In genomic region chr4:148154006-148154405, GRCm38 (mm10) we compare ENCODE assay signal across 29 mouse cellular contexts. TPM values are rescaled to one million over a fixed set of nuclear protein-coding genes. Genes with fewer than 3 reads are reported as not detected.
A peak's percentile ranks its signal among the peaks of the same experiment; 100 is the strongest.
DNase-seq lines count a peak whose midpoint lies in the region; TF ChIP-seq lines count a peak whose summit lies in the region.
"Had no signal": no experiment of that assay in that cellular context is flagged by ENCODE, and none has a peak within 500 bp of the region (broad histone marks: within the 10 kb centered on the region; RNA-seq: fewer than 3 reads in every experiment).

No protein-coding gene starts in this region.

- TF ChIP-seq POLR2A in ES-Bruce4 (IDR thresholded peaks at IDR 0.05; ENCODE audit: insufficient read depth, low read length) = no peak

- H3K27ac ChIP-seq in ES-Bruce4 (ENCODE audit: insufficient read depth, low read length) = peak overlapping the region; percentile 34; the same call in 1 of the 2 replicates
- H3K27ac ChIP-seq: forebrain, embryonic 10.5 days; forebrain, embryonic 13.5 days; heart, embryonic 15.5 days; hindbrain, embryonic 10.5 days; hindbrain, embryonic 13.5 days; intestine, embryonic 15.5 days; kidney, postnatal 0 days had no signal

- H3K36me3 ChIP-seq in E14TG2a.4 (ENCODE audit: insufficient read depth, low read length) (peaks cover 53% of the 10 kb centered on the region), ES-Bruce4 (ENCODE audit: control insufficient read depth, insufficient read depth, low read length, poor library complexity, severe bottlenecking) (peaks cover 6% of the 10 kb centered on the region)
- H3K36me3 ChIP-seq: intestine, embryonic 15.5 days had no signal

- TF ChIP-seq CTCF in E14TG2a.4 (conservative IDR thresholded peaks at IDR 0.05; ENCODE audit: low read length) (no peak), ES-Bruce4 (IDR thresholded peaks at IDR 0.05; ENCODE audit: low read depth, low read length) (no peak)

- H3K4me1 ChIP-seq in E14TG2a.4 (replicated peaks; ENCODE audit: low read depth, low read length) (peaks cover 87% of the 10 kb centered on the region), ES-Bruce4 (ENCODE audit: control insufficient read depth, insufficient read depth, low read length) (peaks cover 10% of the 10 kb centered on the region)

- H3K9me3 ChIP-seq in E14TG2a.4 (ENCODE audit: low read length) (no peaks in the 10 kb centered on the region), ES-Bruce4 (replicated peaks; ENCODE audit: control insufficient read depth, insufficient read depth, low read length, poor library complexity, severe bottlenecking) (no peaks in the 10 kb centered on the region)
- H3K9me3 ChIP-seq: forebrain, embryonic 10.5 days; forebrain, embryonic 13.5 days; heart, embryonic 12.5 days; heart, embryonic 15.5 days; hindbrain, embryonic 10.5 days; hindbrain, embryonic 13.5 days; intestine, embryonic 15.5 days had no signal

- H3K27me3 ChIP-seq in E14TG2a.4 (ENCODE audit: insufficient read depth, low read length) = no peaks in the 10 kb centered on the region
- H3K27me3 ChIP-seq in ES-Bruce4 (ENCODE audit: control insufficient read depth, insufficient read depth, low read length, poor library complexity, severe bottlenecking) = no peaks in the 10 kb centered on the region
- H3K27me3 ChIP-seq: forebrain, embryonic 13.5 days; heart, embryonic 12.5 days; hindbrain, embryonic 13.5 days; Patski had no signal

- peak; percentile 34 for DNase-seq in cerebellum, adult 9-11 months
- no peak for DNase-seq in cerebellum, postnatal 4 days (ENCODE audit: low spot score in 2 of 2)
- DNase-seq in R1 (ENCODE audit: low read depth, low spot score) = peak; percentile 93
- DNase-seq in ovary, postnatal 10 days (ENCODE audit: low spot score) = no peak
- DNase-seq in frontal cortex, postnatal 25 days (ENCODE audit: low spot score in 2 of 2) = no peak
- DNase-seq: adrenal gland, postnatal 10 days; adrenal gland, postnatal 36 days; cerebellum, adult 8-10 months; cerebellum, postnatal 36 days; forebrain, postnatal 0 days; gastrocnemius, postnatal 25 days; heart, adult 18-20 months; heart, postnatal 10 days; heart, postnatal 36 days; kidney, adult 18-20 months; kidney, adult 9 months had no signal

- H3K4me3 ChIP-seq in E14TG2a.4 (replicated peaks; ENCODE audit: low read length) (0 out of 2 replicates have a peak overlapping the region, but pooled peaks have one; percentile 13), ES-Bruce4 (ENCODE audit: low read depth, low read length) (no peak overlapping the region)
- H3K4me3 ChIP-seq: forebrain, embryonic 10.5 days; forebrain, embryonic 13.5 days; heart, embryonic 12.5 days; heart, embryonic 15.5 days; hindbrain, embryonic 10.5 days; hindbrain, embryonic 13.5 days; intestine, embryonic 15.5 days had no signal

- H3K9ac ChIP-seq in ES-Bruce4 (ENCODE audit: low read depth, poor library complexity, severe bottlenecking) = no peak overlapping the region
- H3K9ac ChIP-seq: forebrain, embryonic 13.5 days; forebrain, postnatal 0 days; heart, embryonic 12.5 days; heart, embryonic 15.5 days; hindbrain, embryonic 13.5 days; intestine, embryonic 15.5 days had no signal

- no peak for TF ChIP-seq EP300 in ES-Bruce4 (IDR thresholded peaks at IDR 0.05; ENCODE audit: insufficient read depth, low read depth, low read length)

RNA-seq across cellular contexts. Expression of gene Fbxo6, which starts 2.1 kb away (rescaled TPM):
- polyA plus RNA-seq in ES-Bruce4 (2011; ENCODE audit: insufficient read depth, insufficient read length, low read depth, missing spikeins) = 41.6 and 51.5 TPM in 2 replicates

RNA-seq across cellular contexts. Expression of gene Fbxo44, which starts 6.3 kb away (rescaled TPM):
- polyA plus RNA-seq in ES-Bruce4 (2011; ENCODE audit: insufficient read depth, insufficient read length, low read depth, missing spikeins) = 12.5 and 13.3 TPM in 2 replicates

RNA-seq across cellular contexts. Expression of gene Fbxo2, which starts 6.4 kb away (rescaled TPM):
- polyA plus RNA-seq in ES-Bruce4 (2011; ENCODE audit: insufficient read depth, insufficient read length, low read depth, missing spikeins) = 6.0 and 6.9 TPM in 2 replicates
- polyA plus RNA-seq: activated CD4-positive, CD25-positive, alpha-beta regulatory T cell, adult 4 months; CD4-positive, CD25-positive, alpha-beta regulatory T cell, adult 4 months had no signal

RNA-seq across cellular contexts. Expression of gene Draxin, which starts 23.5 kb away (rescaled TPM):
- 0.17 and 0.22 TPM in 2 replicates for polyA plus RNA-seq in ES-Bruce4 (2011; ENCODE audit: insufficient read depth, insufficient read length, low read depth, missing spikeins)
- polyA plus RNA-seq: CD4-positive, CD25-positive, alpha-beta regulatory T cell, adult 4 months; heart, embryonic 15.5 days had no signal

RNA-seq across cellular contexts. Expression of gene Mad2l2, which starts 23.8 kb away (rescaled TPM):
- 45.9 and 60.3 TPM in 2 replicates for polyA plus RNA-seq in ES-Bruce4 (2011; ENCODE audit: insufficient read depth, insufficient read length, low read depth, missing spikeins)

Comparison
In these comparisons a context has a peak if more than half of its experiments do, and no peak if none do; other contexts are left out.
1. DNase-seq: peak in cerebellum, adult 9-11 months (single experiment) and R1 (single experiment); none in cerebellum, postnatal 4 days (0 of 2), ovary, postnatal 10 days (single experiment) and frontal cortex, postnatal 25 days (0 of 2).